Mouse (Mus musculus) frontal cortex, adult 2 months (tissue): ENCODE results near the gene Ak7. TPM values are rescaled to one million over a fixed set of nuclear protein-coding genes. Genes with fewer than 3 reads are reported as not detected.
A peak's percentile ranks its signal among the peaks of the same experiment; 100 is the strongest.

Source experiments
- DNase-seq, 2 experiments: peaks; one replicate each; pipeline ENCODE4 v3.0.0; 2022; ENCODE audit warnings: low spot score in 1 of 2; ENCODE audit errors: extremely low spot score in 1 of 2
- polyA plus RNA-seq: library from polyadenylated mRNA; depleted of rRNA; stranded (reverse); fragments of >200 nt; gene quantifications from 2 replicates; pipeline ENCODE4 v1.2.3, GENCODE M21; 2012

Gene Ak7
- polyA plus RNA-seq, 1 experiment, result 0.30 TPM

DNA sequence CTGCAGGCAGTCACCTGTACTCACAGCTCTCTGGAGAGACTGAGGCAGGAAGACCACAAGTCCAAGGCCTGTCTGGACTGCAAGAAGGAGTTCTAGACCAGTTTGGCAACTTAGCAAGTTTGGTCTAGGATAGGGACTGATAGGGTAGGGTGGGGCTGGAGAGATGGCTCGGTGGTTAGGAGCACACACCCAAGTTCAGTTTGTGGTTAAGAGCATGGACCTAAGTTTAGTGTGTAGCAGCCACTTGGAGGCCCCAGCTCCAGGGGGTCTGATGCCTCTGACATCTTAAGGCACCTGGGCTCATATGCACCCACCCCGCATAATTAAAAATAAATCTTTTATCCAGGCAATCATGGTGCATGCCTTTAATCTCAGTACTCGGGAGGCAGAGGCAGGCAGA lies 21.5 kb downstream of the Ak7 start:
- DNase-seq, result no peak

DNA sequence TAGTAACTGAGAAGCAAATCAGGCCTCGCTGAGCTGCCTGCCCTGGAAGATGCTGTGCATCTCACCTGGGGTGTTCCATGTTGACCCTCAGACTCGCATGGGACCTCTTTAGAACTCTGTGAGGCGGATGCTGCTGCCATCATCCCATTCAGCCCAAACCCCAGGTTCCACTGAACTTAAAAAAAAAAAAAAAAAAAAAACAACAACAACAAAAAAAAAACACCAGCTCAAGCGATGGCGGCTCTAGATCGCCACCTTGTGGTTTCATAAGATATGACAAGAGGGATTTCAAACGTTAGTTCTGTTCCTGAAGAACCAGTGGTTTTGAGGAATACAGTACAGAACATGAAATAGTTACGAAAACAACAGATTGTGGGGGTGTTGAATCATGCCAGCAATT lies 22.2 kb downstream of the Ak7 start:
- peak in 1 of 2 experiments; percentile 76 for DNase-seq

DNA sequence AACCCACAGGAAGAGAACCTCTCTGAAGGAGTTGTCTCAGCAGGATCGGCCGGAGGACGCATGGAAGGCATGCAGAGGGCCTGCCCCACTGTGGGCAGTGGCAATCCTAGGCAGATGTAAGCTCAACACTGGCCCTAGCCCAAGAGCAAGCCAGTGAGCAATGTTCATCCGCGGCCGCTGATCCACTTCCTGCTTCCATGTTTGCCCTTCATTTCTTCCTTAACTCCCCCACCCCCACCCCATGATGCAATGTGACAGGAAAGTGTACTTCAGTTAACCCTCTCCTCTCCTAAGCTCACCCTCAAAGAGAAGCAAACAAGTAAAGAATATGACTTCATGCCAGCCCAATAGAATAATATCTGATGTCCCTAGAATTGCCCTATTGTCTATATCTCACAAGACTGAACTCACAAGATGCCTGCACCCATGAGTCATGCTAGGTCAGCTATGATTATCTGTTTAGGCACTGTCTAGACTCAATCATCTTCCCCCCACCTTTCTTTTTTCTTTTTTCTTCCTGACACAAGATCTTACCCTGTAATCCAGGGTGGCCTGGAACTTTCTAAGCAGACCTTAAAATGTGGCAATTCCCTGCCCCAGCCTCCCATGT lies 25.2 kb downstream of the Ak7 start:
- no peak for DNase-seq

DNA sequence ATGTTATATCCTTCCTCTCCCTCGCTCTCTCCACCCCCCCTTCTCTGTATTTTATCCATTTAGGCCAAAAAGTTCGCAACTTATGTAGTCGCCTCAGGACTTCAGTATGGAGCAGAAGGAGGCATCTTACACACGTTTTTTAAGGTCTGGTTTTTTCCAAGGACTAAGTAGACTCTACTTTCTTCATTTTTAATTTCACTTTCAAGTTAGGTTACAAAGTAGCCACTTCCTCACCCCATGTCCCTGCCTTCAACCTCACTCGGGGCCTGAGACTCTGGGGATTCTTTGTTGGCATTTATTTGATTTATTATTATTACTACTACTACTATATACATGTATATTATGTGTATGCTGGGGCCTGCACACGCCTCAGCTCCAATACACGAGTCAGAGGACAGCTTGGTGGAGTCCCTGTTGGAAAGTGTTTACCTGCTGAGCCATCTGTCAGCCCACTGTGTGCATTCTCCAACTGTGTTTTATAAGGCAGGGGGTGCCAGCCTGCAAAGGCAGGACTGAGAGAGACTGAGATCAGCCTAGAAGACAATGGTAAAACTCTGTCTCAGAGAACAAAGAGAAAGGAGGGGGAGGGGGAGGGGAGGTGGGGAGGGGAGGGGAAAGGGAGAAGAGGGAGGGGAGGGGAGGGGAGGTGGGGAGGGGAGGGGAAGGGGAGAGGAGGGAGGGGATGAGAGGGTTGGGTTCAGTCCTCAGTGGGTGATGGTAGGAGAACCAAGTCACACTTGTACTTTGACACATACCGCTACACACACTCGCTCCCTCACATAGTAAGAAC lies 27.8 kb downstream of the Ak7 start:
- no peak for DNase-seq

DNA sequence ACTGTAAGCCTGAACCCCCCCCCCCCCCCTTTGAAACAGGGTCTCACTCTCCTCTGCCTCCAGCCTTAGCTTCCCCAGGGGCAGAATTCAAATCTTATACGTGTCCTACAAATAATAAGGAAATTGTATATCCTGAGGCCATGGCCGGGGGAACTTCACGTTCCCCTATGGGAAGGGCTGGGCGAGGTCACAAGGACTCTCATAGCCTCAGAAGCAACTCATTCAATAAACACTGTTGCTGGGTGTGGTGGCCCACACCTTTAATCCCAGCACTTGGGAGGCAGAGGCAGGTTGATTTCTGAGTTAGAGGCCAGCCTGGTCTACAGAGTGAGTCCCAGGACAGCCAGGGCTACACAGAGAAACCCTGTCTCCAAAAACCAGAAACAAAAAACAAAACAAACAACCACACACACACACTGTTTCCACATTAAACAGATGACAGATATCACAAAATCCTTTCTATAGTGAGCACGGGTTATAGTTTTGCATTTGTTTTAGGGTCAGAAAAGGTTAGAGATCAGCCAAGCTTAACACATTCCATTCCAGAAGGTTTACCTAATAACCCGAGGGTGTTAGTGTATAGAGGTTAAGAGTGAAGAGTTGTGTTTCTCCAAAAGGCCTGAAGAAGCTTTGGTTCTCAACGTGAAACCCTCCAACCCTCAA lies 29.6 kb downstream of the Ak7 start:
- DNase-seq, result no peak

DNA sequence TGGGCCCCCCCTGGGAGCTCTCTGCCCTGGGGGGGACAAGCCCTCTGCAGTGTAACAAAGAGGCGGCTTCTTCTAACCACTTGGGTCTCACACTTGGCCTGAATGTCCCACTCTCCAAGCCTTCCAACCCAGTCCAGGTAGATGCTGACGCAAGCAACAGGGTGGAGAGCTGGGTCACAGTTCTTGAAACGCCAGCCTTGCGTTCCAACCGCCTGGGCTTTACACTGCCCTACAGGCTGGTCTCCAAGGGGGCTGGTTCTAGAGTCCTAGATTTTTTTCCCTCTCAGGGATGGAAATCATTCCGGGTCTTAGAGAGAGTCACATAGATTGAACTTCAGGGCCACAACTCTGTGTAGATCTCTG lies 30.1 kb downstream of the Ak7 start:
- no peak for DNase-seq

DNA sequence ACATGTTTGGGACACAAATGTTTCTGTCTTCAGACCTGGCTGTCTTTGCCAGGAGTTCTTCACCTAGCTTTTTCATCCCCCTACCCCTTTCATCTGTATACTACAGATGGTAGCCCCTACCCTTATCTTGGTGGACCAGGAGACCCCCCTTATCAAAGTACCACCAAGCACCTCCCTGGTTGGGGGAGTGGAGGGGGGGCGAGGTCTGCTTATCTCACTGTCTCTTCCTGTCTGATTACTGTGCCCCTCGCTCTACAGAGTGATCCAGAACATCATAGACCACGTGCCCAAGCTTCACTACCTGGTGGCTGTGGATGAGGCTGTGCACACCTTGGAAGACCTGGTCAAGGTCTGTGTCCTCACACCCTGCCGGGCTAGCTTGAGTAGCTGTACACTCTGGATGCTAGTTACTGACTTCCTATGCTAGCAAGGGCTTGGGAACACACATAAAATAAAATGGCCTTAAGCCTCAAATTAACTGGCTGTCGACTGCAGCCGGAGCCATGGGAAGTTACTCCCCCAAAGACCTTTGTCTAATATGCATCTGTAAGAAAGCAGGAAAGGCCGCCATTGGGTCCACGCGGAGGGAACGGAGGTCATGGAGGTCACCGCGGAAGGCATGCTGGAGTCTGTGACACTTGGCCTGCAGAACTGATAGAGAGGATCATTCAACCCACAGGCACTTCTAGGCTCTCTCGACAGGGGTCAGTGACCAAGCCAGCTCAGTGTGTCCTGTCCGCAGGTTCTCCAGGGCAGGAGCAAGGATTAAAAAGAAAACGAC lies 32.7 kb downstream of the Ak7 start:
- no peak for DNase-seq

DNA sequence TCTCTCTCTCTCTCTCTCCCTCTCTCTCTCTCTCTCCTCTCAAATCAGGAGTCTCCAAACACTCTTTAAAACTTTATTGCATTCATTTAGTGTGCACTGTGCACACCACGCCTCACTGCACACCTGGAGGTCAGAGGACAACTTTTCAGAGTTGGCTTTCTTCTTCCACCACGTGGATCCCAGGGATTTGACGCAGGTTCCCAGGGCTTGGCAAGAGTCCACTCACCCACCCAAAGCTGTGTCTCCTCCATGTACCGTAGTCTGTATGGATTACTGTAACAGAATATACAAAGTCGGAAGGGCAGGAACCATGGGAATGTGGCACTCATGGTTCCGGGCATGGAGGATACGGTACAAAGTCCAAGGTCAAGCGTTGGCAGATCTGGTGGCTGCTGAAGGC lies 33.9 kb downstream of the Ak7 start:
- DNase-seq, result no peak

DNA sequence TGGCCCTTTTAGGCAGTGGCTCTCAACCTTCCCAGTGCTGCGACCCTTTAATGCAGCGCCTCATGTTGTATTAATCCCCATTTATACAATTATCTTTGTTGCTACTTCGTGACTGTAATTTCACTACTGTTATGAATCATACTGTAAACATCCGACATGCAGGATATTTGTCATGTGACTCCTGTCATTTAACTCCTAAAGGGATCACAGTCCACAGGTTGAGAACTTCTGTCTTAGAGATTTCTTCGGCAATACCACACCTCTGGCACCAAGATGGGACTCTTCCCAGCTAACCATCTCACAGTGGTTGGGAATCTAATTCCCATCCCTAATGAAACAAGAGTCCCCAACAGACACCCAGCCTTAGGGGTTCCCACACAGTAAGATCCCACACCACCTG lies 42.3 kb downstream of the Ak7 start:
- no peak for DNase-seq

DNA sequence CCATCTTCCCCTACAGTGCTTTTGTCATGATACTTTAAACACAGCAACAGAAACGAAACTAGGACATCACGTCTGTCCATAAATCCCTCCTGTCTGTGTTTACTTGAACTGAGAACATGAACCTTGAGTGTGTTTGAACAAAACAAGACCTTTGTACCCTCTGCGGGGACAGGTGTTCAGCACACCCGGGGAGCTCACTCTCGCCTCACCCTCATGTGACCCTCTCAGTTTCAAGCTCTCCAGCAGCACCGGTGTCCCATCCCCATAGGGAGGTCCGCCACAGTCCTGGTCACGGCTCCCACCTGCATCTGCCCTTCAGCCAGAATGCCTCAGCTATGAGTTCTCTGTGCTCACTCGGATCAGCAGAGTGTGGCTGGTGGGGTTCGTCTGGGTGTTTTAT lies 48.0 kb downstream of the Ak7 start:
- DNase-seq, result no peak

DNA sequence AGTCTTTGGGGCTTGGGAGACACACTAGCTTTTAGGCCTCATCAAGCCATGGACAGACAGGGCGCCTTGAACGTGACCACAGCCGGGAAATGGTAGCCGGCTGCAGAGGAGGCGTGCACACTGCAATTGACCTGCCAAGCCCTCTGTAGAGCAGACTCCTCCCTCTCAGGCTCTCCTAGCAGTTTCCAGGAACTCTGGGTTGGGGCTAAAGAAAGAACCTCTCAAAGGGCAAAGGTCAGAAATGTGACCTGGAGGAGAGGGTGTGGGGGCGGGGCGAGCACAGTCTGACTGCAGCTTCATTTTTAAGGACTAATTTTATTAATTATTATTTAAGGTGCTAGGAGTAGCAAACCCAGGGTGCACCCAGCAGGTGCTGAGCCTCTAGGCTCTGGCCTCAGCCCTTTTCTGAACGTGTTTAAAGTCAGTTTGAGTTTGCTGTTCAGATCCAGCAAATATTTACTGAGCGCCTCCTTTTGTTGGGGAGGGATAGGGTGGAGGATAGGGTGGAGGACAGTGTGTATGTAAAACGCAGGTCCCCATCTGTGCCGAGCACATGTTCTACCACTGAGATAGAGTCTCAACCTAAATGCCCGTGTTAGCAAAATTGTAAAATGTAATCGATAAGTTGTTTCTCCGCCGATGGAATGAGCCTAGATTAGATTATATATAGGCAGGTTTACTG lies 52.2 kb downstream of the Ak7 start:
- DNase-seq, result no peak

DNA sequence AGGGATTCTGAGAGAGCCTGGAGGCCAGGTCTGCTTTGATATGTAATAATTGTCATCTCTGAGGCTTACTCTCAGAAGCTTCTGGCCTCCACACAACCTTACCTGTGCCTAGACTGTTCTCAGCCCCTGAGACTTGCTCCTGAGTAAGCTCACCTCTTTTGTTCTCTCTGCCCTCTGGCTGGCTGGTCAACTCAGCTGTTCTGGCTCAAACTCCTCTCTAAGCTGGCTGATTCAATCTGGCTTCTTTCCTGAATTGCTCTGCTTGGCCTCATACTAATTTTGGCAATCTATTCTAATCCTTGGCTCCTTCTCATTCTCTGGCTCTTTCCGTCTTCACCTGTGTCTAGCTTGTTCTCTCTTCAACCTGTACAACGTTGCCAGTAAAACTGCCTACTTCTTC lies 53.1 kb downstream of the Ak7 start:
- no peak for DNase-seq

DNA sequence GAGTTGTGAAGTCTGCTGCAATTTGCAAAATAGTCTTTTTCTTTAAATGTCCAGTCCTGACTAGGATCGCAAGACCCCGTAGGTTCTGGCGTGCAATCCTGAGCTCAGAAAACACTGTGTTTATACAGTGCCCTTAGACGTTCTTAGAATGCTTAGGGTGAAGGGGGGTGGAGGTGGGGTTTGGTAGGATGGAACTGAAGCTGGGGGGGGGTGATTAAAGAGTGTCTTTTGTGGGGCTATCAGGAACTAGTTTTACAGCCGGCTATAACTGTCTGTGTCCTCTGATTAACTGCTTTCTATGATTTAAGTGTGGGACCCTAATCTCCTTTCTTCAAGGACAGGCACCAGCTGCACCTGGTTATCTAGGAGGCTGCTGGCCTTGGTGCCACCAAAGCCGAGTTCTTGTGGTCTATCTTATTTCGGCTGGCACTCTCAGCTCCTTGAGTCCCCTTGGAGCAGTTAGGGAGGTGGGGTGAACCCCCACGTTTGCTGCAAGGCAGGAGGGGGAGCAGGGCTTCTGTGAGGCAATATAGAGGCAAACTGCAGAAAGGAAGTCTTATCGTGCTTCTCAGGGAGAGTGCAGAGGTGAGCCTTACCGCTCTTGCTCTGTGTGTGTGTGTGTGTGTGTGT lies 54.2 kb downstream of the Ak7 start:
- DNase-seq, result no peak

DNA sequence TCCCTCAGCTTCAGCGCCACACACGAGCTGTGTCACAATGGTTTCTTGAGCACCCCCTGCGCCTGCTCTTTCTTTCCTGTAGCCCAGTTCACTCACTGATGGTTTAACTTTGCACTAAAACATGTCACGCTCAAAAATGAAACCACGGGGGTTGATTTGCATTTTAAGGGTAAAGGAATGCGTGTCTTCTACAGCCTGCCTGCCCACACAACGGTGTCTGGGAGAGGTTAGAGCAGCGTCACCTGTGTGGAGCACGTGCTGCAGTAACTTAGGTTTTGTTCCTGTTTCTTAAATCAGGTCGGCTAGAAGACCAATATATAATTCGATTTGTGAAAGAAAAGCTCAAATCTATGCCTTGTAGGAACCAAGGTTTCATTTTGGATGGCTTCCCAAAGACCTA lies 55.4 kb downstream of the Ak7 start:
- DNase-seq, result peak in 1 of 2 experiments; percentile 10

DNA sequence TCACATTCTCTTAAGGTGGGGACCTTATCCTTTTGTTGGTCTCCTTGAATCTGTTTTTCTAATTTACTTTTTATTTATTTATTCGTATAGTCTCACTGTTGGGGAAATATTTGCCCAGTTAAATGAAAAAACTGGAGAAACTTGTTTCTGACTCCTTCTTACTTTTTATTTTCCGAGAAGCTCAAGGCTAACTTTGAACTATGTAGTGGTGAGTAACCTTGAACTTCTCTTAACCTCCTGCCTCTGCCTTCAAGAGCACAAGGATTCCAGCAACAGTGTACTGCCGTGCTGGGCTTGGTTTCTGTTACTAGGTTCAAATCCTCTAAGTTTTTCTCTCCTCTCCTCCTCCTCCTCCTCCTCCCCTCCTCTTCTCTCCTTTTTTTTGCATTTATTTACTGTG lies 55.9 kb downstream of the Ak7 start:
- DNase-seq, result no peak

DNA sequence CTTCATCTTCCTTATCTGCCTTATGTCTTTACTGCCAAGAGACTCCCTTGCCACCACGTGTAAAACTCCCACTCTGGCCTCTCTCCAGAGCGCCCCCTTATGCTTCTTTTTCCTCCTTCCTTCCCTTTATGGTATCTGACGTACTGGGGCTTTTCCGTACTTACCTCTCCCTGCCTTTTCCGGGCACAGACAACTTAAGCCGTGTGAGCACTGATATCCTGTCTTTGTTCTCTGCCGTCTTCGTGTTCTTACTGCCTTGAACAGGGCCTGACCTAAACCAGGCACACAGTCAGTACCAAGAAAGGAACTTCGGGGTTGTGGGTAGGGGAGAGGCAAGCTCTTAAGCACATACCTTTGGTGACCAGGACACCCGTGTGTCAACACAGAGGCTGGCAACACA lies 63.9 kb downstream of the Ak7 start:
- no peak for DNase-seq

DNA sequence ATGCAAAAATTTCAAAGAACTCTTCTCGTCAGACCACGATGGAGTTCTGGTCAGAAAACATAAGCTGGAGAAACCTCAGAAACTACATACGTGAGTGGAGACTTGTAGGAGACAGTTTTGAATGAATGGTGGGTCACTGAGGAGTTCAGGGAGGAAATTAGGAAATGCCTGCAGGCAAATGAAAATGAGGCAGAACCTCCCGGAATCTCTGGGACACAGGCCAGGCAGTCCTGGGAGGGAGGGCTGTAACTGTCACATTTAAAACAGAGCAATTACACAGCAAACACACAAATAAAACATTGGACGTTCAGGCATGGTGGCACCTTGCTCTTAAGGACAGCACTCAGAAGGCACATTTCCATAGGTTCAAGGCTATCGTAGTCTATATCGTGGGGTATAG lies 69.1 kb downstream of the Ak7 start:
- DNase-seq, result no peak

DNA sequence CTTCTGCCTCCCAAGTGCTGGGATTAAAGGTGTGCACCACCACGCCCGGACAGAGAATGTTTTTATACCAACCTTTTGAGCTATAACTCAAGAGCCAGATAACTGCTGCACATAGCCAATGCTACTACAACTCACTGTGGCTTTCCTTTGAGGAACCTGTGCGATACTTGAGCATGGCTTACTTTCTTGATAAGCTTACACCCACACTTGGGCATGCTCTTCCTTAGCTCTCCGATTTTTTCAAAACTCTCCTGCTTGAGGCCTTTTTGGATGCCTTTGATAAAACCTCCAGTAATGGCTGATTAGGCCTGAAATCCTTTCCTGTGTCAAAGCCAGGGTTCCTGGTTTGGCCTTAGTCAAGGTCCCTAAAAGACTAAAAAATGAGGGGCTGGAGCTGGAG lies 71.9 kb downstream of the Ak7 start:
- DNase-seq, result no peak

DNA sequence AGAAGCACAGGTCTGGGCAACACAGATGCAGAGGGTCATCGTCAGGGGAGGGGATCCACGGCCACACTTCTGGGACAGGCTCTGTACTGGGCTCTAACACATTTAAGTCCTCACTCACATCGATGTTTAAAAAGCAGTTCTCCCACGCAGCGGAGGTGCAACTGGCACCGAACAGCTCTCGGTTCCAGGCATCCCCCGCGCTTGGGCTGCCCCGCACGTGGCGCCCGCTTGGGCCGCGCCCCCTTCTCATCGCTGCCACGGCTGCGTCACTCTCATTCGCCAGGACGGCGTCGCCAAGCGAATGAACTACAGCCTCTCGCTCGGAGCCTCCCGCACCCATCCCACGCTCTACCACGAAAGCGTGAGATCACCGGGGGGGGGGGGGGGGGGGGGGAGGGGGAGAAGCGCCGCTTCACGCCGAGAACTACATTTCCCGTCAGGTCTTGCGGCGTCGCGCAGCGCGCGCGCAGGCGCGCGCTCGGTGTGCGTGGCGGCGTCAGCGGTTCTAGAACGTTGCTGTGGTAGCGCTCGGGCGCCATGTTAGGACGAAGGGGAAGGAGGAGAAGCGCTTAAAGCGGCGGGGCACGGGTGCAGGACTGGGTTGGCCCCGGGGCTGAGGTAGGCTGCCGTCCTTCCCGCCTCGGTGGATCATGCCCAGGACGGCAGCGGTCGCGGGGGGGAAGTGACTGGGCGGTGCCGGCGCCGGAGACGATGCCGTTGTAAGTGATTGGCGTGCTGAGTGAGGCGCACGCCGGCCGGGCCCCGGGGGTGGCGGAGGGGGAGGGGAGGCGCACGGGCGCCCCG lies 78.6 kb downstream of the Ak7 start, which contains the start of gene Papola:
Papola (plus strand) TSS at position 499 of the 804 bp plus-strand sequence.
- DNase-seq, result peak; percentile 74 to 89
